Mouse (Mus musculus) thymus, adult 2 months (tissue): Measurements from ENCODE around the gene Spsb3. TPM values are rescaled to one million over a fixed set of nuclear protein-coding genes. Genes with fewer than 3 reads are reported as not detected.

Experiments used
- DNase-seq: peaks from one replicate; pipeline ENCODE4 v3.0.0; 2021
- H3K27ac ChIP-seq: fragments of 200-500 bp; 2 replicates; pipeline ENCODE4 v1.5.1; 2012; ENCODE audit warnings: low read length, control low read depth; ENCODE audit not compliant: control insufficient read depth, insufficient read depth
- H3K27me3 ChIP-seq: fragments of 200-500 bp; 2 replicates; pipeline ENCODE4 v1.6.1; 2012; ENCODE audit warnings: mild to moderate bottlenecking, low read length, moderate library complexity, mixed read lengths; ENCODE audit not compliant: control insufficient read depth, insufficient read depth
- H3K36me3 ChIP-seq: fragments of 200-500 bp; 2 replicates; pipeline ENCODE4 v1.6.1; 2012; ENCODE audit warnings: mild to moderate bottlenecking, low read length, moderate library complexity; ENCODE audit not compliant: control insufficient read depth, insufficient read depth
- H3K4me1 ChIP-seq: fragments of 200-500 bp; replicated peaks from 2 replicates; pipeline ENCODE4 v1.6.1; 2012; ENCODE audit warnings: low read length; ENCODE audit not compliant: control insufficient read depth, insufficient read depth
- H3K4me3 ChIP-seq: fragments of 200-500 bp; 2 replicates; pipeline ENCODE4 v1.5.1; 2012; ENCODE audit warnings: mild to moderate bottlenecking, low read length, control low read depth, moderate library complexity; ENCODE audit not compliant: control insufficient read depth, insufficient read depth
- CTCF ChIP-seq: fragments of 200-500 bp; IDR thresholded peaks from 2 replicates; pipeline ENCODE4 v1.5.1; 2012; ENCODE audit warnings: mild to moderate bottlenecking, control low read depth, low read length, moderate library complexity, borderline replicate concordance; ENCODE audit not compliant: control insufficient read depth, poor library complexity, insufficient read depth; ENCODE audit errors: extremely low read depth
- POLR2A ChIP-seq: fragments of 200-500 bp; IDR thresholded peaks from 2 replicates; pipeline ENCODE4 v1.6.1; 2012; ENCODE audit warnings: mild to moderate bottlenecking, low read length, control low read depth, moderate library complexity; ENCODE audit not compliant: control insufficient read depth, poor library complexity, insufficient read depth; ENCODE audit errors: extremely low read depth
- WGBS: fragments of 180-500 bp; shearing (Covaris S2); methylation state at CpG from one replicate; pipeline ENCODE4 v1.1.7; 2018; 5-methylcytosine and 5-hydroxymethylcytosine counted together
- polyA plus RNA-seq: library from polyadenylated mRNA; depleted of rRNA; stranded (reverse); fragments of >200 nt; gene quantifications from 2 replicates; pipeline ENCODE4 v1.2.3, GENCODE M21; 2012

The Spsb3 gene
- polyA plus RNA-seq, 1 experiment = 274 TPM

DNA sequence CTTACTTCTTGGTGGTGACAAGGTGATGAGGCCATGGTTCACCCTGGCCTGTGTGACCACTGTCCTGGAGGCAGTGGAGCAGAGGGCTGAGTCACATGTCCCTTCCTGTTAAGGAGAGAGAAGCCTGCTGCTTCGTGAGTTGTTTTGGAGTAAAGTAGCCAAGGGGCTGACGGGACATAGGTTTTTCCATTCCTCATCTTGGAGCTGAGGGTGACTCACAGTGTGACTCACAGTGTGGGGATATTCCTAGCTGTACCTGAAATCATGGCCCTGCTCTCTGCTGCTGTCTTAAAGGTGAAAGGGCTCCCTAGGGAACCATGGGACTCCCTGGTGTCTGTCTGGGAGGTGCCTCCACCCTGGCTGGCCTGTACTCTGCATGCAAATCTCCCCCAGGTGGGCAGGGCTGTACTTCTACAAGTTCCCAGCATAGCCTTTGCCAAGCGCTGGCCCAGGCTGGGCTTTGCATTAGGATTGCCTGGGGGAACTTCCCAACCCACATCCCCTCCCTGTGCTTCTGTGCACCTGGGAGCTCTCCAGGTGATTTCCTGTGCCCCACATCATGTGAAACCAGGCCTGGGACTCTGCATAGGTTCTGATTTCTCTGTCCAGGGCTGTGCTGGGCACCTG is 30.5 kb upstream of the Spsb3 start:
- 92% methylated on average over 3 of the region's 3 CpGs for WGBS
- DNase-seq = no peak
- Histone ChIP-seq H3K36me3 (peaks cover 1% of the 10 kb centered on the region; the same call in 1 of the 2 replicates), H3K27me3 (no peaks in the 10 kb centered on the region), H3K4me3 (no peak overlapping the region), H3K4me1 (peaks cover 2% of the 10 kb centered on the region; the same call in 1 of the 2 replicates), H3K27ac (no peak overlapping the region)
- no peak for TF ChIP-seq CTCF
- no peak for TF ChIP-seq POLR2A

DNA sequence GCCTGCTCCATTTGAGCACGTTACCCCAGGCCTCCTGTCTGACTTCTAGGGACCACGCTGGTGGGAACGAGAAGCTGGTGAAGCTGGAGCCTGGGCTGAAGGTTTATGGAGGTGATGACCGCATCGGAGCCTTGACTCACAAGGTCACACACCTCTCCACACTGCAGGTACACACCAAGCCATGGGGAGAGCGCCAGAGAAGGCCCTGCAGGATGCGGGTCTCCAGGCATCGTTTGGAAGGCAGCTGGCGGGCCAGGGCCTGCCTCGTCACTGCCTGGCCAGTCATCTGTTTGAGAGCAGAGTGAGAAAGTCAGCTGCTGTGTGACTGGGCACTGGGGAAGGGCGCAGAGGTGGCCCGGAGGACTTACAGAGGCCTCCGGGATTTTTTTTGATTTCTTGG is 29.9 kb upstream of the Spsb3 start:
- Histone ChIP-seq H3K27me3 (no peaks in the 10 kb centered on the region), H3K4me3 (no peak overlapping the region), H3K4me1 (no peaks in the 10 kb centered on the region), H3K27ac (no peak overlapping the region), H3K36me3 (peaks cover 6% of the 10 kb centered on the region)
- no peak for TF ChIP-seq POLR2A
- no peak for TF ChIP-seq CTCF
- 95% methylated on average over 13 of the region's 13 CpGs for WGBS
- DNase-seq = no peak

DNA sequence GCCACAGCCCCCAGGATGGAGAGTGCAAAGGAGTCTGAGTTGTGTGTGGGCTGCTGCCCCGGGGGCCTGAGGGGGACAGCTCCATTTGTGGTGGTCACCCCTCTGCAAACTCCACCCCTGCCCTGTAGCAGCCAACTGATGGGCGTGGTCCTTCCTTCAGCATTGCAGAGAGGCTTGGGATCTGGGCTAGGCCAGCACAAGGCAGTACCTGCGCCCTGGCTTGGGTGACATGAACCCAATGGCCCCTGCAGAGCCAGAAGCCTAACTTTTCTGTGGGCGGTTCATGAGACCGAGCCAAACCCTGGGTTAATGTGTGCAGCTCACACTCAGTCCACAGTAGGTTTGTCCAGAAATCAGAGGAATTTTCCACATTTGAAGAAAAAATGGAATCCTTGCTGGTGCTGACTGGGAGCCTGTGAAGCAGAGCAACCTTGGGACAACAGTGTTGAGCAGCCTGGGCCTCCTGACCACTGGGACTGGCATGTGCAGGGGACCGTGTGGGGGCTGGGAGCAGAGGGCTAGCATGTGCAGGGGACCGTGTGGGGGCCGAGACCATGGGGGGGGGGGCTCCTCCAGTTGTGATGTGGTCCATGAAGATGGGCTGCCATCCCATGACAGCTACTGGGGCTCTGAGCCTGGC is 28.5 kb upstream of the Spsb3 start:
- WGBS = 88% methylated on average over 8 of the region's 8 CpGs
- no peaks in the 10 kb centered on the region for H3K4me1 ChIP-seq
- no peaks in the 10 kb centered on the region for H3K27me3 ChIP-seq
- H3K4me3 ChIP-seq = no peak overlapping the region
- H3K27ac ChIP-seq = no peak overlapping the region
- no peak for TF ChIP-seq POLR2A
- no peak for TF ChIP-seq CTCF
- DNase-seq = no peak
- peaks cover 6% of the 10 kb centered on the region for H3K36me3 ChIP-seq

DNA sequence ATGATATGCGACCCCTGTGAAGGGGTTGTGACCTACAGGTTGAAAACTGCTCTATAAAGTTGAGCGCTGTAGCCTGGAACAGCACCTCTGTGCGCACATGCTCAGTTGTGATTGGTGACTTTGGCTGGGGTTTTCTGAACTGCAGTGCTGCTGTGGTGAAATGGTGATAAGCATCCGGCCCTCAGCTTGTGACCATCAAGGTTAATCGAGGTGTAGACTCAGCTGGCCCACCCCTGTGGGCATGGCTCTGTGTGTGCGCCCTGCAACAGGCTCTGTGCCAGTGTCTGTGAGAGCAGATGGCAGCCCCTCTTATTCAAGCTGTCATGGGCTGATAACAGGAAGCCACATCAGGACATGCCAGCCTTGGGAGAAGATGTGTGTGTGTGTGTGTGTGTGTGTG is 27.5 kb upstream of the Spsb3 start:
- no peak for TF ChIP-seq CTCF
- no peak for TF ChIP-seq POLR2A
- H3K4me3 ChIP-seq = no peak overlapping the region
- DNase-seq = no peak
- 83% methylated on average over 6 of the region's 6 CpGs for WGBS
- H3K27me3 ChIP-seq = no peaks in the 10 kb centered on the region
- H3K27ac ChIP-seq = no peak overlapping the region
- no peaks in the 10 kb centered on the region for H3K4me1 ChIP-seq
- H3K36me3 ChIP-seq = peaks cover 6% of the 10 kb centered on the region

DNA sequence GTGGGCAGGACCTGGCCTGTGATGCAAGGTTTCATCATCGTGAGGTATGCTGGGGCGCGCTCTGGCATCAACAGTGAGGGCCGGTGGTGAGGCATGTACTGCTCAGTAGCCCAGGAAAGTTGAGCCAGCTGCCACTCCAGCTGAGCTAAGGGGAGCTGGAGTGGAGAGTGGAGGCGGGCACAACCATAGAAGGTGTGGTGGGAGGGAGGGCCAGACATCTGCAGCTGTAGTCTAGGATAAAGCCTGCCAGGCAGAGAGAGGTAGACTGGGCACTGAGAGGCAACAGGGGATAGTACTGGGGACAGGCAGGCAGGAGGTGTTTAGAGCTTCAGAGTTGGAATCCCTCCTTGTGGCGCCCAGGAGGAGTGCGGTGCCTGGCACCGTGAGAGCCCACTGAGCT is 26.4 kb upstream of the Spsb3 start:
- Histone ChIP-seq H3K4me3 (no peak overlapping the region), H3K27ac (no peak overlapping the region), H3K36me3 (peaks cover 6% of the 10 kb centered on the region), H3K4me1 (no peaks in the 10 kb centered on the region), H3K27me3 (no peaks in the 10 kb centered on the region)
- WGBS = 99% methylated on average over 8 of the region's 8 CpGs
- no peak for DNase-seq
- TF ChIP-seq POLR2A = no peak
- TF ChIP-seq CTCF = no peak

DNA sequence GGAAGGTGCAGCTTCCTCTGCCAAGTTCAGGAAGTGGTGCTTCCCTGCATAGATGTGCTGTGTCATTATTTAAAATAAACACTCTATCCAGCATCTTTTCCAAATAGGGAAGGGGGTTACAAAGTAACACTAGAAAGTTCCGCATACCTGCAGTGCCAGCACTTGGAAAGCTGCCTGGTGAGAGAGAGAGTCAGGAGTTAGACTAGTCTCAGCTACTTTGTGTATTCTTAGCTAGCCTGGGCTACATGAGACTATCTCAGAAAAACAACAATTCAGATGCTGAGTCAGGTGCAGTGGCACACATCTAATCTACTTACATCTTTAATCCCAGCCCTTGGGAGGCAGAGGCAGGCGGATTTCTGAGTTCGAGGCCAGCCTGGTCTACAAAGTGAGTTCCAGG is 24.7 kb upstream of the Spsb3 start:
- TF ChIP-seq POLR2A (no peak), CTCF (no peak)
- 97% methylated on average over 3 of the region's 3 CpGs for WGBS
- Histone ChIP-seq H3K4me3 (no peak overlapping the region), H3K27ac (no peak overlapping the region), H3K36me3 (peaks cover 6% of the 10 kb centered on the region), H3K27me3 (no peaks in the 10 kb centered on the region), H3K4me1 (no peaks in the 10 kb centered on the region)
- DNase-seq = no peak

DNA sequence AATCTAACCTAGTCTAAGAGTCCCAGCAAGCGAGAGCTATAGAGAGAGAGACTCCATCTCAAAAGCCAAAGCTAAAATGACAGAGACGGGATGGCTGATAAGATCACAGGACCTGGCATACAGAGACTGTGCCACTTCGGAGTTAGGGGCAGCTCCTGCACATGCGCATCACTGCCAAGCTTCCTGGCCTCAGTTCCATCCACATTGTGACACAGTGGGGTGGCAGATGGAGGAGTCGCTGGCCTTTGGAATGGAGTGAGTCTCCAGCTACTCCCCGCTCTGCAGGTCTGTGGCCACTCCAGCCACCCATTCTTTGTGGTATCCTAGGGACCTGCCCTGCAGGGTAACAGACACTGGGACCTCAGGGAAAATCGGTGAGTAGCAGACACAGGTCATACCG is 20.7 kb upstream of the Spsb3 start, which contains the start of gene Igfals:
Gene Igfals (plus strand): TSS at position 222 of the 400 bp plus-strand sequence.
- Histone ChIP-seq H3K27me3 (no peaks in the 10 kb centered on the region), H3K27ac (no peak within 1 kb of the TSS), H3K4me3 (no peak within 1 kb of the TSS), H3K36me3 (peaks cover 6% of the 10 kb centered on the region), H3K4me1 (no peaks in the 10 kb centered on the region)
- no peak for TF ChIP-seq CTCF
- TF ChIP-seq POLR2A = no peak
- WGBS = 95% methylated on average over 8 of the region's 8 CpGs
- DNase-seq = no peak
